Comparison of ENCODE assay signal across 19 mouse cellular contexts in the genomic region with DNA sequence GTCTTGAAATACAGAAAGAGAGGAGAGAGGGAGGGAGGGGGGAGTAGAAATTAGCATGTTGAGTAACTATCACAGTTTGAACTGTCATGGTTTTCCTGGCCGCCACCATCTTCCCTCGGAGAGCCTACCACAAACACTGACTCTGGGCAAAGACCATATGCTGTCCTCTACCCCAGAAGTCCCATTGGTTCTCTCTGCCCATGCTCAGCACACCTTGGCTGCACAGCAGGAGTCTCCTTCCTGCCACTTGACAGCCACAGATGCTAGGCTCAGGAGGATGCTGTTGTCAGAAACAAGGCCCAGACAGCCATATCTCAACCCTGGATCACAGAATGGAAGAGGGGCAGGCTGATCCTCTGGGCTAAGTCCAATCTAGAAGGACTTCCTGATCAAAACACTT.
"Had no signal": no experiment of that assay in that cellular context is flagged by ENCODE, and none has a peak within 500 bp of the region (broad histone marks: within the 10 kb centered on the region; RNA-seq: fewer than 3 reads in every experiment).

No protein-coding gene starts in this region.

- H3K9ac ChIP-seq: liver, embryonic 14.5 days; liver, postnatal 0 days; lung, embryonic 14.5 days; midbrain, embryonic 13.5 days; neural tube, embryonic 13.5 days; stomach, embryonic 15.5 days had no signal

- H3K27ac ChIP-seq: kidney, postnatal 0 days; layer of hippocampus, adult 2 months; liver, embryonic 14.5 days; midbrain, embryonic 10.5 days; midbrain, embryonic 13.5 days; neural tube, embryonic 13.5 days; stomach, embryonic 15.5 days had no signal

- H3K36me3 ChIP-seq: midbrain, embryonic 10.5 days; midbrain, embryonic 13.5 days; neural tube, embryonic 13.5 days; stomach, embryonic 15.5 days had no signal

- H3K27me3 ChIP-seq: midbrain, embryonic 13.5 days; neural tube, embryonic 13.5 days; stomach, embryonic 15.5 days had no signal

- DNase-seq: kidney, postnatal 25 days; layer of hippocampus, adult 9-11 months; liver, postnatal 0 days; lung, embryonic 14.5 days; lung, postnatal 10 days; lung, postnatal 36 days; retina, postnatal 1 day; right cerebral cortex, postnatal 25 days; spleen, adult 18-20 months; thymus, postnatal 25 days had no signal

- ATAC-seq: liver, postnatal 0 days; midbrain, embryonic 13.5 days; midbrain, embryonic 16.5 days had no signal

- H3K4me2 ChIP-seq: lung, embryonic 14.5 days; midbrain, embryonic 13.5 days; neural tube, embryonic 13.5 days; stomach, embryonic 15.5 days had no signal

- H3K9me3 ChIP-seq: midbrain, embryonic 10.5 days; midbrain, embryonic 13.5 days; neural tube, embryonic 13.5 days; stomach, embryonic 15.5 days had no signal

- H3K4me3 ChIP-seq: layer of hippocampus, adult 2 months; midbrain, embryonic 10.5 days; midbrain, embryonic 13.5 days; myocyte; neural tube, embryonic 13.5 days; stomach, embryonic 15.5 days had no signal
